Mouse (Mus musculus) cerebellum, postnatal 10 days (tissue): Measurements from ENCODE around the gene Snx3.

Source experiments
- DNase-seq, 2 experiments: peaks; one replicate each; pipeline ENCODE4 v3.0.0; 2021; ENCODE audit warnings: mixed read lengths in 2 of 2

The Snx3 gene

DNA sequence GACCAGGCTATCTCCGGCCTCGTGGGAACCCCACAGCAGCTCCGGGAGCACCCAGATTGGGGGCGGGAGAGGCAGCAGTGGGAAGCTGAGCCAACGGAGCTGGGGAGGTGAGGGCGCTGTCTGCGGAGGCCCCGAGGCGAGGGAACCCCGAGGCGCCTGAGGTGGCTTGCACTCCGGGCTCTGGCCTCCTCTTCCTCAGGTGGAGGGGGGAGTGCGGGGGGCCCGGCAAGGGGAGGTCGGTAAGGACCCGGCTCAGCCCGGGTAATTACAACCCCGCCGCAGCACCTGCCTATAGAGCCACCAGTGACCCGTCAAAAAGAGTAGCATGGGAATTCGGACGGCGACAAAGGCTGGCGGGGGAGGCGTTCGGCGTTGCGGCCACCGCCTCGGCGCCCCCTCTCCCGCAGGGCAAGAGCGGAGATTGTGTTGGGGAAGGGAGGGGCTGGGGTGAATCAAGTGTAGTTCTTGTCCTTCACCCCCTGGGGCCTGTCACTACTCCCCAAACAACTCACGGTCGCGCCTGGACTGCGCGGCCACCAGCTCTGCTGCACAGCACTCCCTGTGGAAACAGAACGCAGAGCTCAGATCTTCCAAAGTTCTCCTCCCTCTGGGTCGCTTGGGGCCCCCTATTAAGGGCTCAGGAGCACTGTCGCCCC, 77.8 kb downstream of the Snx3 start:
- no peak for DNase-seq

DNA sequence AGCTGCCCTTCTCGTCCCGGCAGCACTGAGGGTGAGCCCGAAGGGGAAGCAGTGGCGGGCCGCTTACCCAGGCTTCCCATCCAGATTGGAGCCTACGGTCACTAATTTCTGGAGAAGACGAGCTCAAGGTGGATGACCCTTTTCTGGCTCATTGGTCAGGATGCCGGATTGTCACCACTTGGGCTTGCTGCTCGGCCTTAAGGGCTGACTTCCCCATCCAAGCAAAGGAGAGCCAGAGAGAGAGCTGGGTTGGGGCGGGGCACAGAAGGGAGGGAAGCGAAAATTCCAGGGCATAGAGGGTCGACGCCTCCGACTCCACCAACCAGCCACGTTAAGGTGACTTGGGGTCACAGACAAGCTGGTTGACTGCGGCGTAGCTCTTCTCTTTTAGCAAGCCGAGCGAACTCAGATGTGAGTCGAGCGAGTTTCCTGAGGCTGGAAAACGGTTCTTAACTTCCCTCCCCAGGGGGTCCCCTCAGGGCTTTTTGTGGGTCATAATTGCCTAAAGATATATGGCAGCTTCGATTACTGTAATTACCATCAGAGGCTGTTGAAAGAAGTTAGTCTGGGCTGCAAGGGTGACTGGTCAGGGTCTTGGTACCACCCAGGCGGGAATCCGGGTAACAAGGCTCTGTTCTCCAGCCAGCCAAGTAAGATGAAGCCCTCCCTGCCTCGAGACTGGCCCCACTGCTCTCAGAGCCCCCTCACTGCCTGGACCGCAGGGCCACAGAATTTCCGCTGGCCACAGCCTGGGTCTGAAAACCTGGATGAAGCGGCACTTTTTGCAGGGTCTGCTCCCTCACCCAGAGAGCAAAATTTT, 78.5 kb downstream of the Snx3 start:
- DNase-seq, result no peak

DNA sequence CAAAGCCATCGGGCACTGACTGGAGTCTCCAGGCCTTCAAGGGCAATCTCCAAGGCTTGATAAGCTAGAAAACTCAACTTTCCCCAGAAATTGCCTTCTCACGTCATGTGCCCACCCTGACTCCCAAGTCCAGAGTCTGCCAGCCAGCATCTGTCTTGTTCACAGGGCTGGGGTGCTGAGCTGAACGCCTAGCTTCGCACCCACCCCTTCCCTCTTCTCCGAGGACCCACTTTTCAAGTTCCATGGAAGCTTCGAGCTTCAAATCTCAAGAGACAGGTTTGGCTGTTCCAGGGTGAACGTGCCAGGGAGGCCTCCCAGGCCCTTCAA, 79.1 kb downstream of the Snx3 start:
- no peak for DNase-seq

DNA sequence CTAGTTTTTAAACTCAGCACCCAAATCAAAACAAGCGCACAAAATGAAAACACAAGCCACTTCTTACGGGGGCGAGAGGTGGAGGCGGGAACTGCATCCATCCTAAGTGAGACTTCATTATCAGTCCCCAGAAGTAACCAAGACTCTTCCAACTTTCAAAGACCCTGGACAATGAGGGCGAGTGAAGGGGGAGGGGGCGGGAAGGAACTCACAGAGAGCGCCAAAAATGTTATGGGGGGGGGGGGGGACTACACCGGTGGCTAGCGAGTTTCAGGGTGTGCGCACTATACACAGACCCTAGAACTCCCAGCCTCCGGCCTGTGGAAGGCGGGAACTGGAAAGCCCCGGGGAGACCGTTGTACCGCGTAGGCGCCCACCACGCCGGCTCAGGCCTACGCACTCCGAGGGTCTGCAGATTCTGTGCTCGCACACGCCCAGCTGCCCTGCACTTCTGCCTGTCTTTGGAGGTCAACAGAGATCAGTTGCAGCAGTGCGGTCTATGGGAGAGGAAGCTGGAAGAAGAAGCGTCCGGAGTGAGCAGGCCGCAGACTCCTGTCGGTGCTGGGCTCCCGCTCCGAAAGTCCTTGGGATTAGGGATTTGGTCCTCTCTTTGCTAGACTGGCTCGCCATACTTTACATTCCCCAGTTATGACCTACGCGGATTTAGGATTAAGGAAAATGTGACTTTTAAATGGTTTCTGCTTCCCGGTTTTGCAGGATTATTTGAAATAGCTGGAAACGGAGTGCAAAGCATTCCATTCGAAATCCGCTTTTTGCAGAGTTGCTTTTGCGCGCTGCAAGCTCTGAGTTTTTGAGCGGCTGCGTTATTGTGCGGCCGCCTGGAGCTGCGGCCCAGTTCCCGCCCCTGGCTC, 80.1 kb downstream of the Snx3 start:
- DNase-seq, result peak; percentile 20 to 42

DNA sequence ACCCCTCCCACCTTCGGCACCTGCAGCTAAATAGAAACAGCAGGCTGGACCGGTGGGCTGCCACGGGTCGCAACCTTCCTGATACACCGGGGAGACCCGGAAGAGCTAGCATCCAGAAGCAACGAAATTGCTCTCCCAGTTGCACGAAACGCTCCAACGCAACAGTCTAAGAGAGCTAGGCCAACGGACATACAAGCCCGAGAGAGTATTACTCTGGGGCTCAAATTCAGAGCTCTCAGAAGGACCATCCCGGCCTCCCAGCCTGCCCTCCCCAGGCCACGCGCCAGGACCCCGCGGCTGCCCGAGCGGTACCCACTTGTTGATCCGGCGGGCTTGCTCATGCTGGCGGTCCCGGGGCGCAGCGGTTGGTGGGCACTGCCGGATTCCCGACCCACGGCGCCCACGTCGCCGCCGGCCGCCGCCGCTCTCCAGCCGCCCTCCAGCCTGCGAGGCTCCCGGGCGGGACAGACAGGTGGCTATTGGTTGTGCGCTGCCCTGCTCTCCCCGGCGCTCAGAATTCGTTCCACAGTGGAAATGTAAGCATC, 80.8 kb downstream of the Snx3 start:
- DNase-seq, result peak; percentile 32 to 43

DNA sequence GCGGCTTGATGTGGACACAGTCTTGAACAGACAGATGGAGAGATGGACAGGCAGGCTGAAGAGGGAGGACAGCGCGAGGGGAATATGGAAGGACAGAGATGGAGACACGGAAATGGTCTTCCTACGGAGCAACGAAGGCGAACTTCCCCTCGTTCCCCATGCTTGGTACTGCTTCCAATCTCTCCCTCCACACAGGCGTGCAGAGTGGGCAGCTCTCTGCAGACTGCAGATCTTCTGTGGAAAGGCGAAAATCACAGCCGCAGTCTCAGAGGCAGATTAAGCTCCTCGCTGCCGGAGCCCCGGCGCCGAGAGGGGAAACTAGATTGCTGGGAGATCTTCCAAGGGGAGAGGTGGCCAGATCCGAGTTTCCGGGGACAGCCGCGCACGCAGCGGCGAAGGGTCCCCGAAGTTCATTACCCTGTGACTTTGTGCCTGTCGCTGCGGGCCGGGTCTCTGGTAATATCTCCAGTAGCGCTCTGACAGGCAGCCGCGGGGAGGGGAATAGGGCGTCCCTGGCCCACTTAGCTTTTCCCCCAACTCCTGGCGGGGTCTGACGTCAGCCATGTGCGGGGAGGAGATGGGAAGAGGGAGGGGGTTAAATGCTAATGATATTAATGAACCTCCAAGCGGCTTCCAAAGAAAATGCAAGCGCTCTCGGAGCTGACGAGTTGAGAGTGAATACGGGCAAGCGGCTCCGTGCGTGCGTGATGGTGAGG, 81.5 kb downstream of the Snx3 start, which contains the start of the genes Nr2e1 and Ostm1:
TSS of gene Nr2e1 (minus strand) at position 476 of the 716 bp plus-strand sequence.
TSS of gene Ostm1 (plus strand) at position 666 of the 716 bp plus-strand sequence.
- DNase-seq, result peak; percentile 26 to 53

DNA sequence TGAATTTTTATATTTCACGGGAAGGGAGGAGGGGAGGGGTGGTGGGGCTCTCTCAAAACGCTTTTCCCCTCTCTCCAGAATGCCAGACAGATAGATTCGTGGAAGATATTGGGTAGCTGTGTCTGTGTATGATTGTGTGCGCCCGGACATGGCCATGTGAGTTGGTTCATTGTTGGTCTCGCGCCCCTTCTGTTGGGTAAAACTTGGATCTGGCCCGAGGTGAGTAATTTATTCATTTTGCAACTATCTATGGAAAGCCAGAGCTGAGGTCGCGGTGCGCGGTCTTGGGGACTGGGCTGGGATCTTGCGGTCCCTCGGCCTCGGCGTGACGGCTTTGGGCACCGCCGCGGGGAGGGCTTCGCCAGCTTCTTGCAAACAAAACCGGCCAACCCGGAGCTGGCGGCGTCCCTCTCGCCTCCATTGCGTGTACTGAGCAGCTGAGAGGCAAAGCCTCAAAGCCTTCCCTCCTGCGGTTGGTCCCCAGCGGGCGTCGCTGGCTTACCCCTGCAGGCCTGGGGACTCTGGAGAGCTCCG, 82.1 kb downstream of the Snx3 start:
- peak in 1 of 2 experiments; percentile 25 for DNase-seq

DNA sequence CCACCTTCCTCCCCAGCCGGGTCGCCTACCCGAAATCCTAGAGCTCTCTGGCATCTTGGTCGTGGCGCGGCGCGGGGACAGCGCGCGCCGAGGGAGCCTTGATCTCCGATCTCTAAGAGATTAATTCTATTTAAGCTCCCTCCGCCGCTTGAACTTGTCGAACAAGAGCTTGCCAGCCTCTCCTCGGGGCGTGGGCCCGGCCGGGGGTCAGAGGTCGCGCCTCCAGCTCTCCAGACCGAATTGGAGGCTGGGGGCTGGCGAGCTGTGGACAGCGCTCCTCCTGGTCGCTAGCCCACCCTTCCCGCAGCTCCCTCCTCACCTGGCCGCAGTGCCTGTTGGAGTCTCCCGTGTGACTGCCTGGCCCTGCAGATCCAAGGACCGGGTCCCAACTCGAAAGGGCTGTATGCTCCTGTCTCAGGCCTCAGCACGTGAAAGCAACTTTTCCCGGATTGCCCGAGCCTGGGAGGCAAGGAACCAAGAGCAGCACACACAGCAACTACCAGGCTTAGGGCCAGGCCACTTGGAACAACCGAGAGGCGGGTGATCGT, 82.7 kb downstream of the Snx3 start:
- DNase-seq, result peak; percentile 17 to 39
